Mouse (Mus musculus) heart, postnatal 36 days (tissue): ENCODE measurements around the gene Olfr1206. TPM values are rescaled to one million over a fixed set of nuclear protein-coding genes. Genes with fewer than 3 reads are reported as not detected.

Source experiments
- DNase-seq, 2 experiments: peaks; one replicate each; pipeline ENCODE4 v3.0.0; 2021 to 2022
- intact Hi-C: fragments of 180-260 bp; cut with DNase I; formaldehyde crosslinking; loops from one replicate; pipeline ENCODE4 v1.15.1; 2025
- total RNA-seq, 2 experiments: library from RNA; stranded (reverse); gene quantifications; 2 replicates each; pipeline ENCODE4 v1.2.3; 2021

The Olfr1206 gene
- not detected for total RNA-seq

GRCm38 (mm10) chr2:88862931-88863330, at the start of gene Olfr1206:
Gene Olfr1206 (plus strand): TSS chr2:88863231.
- intact Hi-C loops = no loop called here
- DNase-seq = no peak

GRCm38 (mm10) chr2:88814196-88814595, 48.8 kb upstream of the Olfr1206 start, which contains the start of gene Olfr1202:
Gene Olfr1202 (plus strand): TSS chr2:88814496.
- no peak for DNase-seq
- intact Hi-C loops = no loop called here

- no peak for DNase-seq
- intact Hi-C loops = no loop called here
Measured at GRCm38 (mm10) chr2:88829437-88829836, 33.6 kb upstream of the Olfr1206 start, which contains the start of gene Olfr1205. Gene Olfr1205 (plus strand): TSS chr2:88829737.

- intact Hi-C loops = no loop called here
- no peak for DNase-seq
Measured at GRCm38 (mm10) chr2:88838477-88838876, 24.6 kb upstream of the Olfr1206 start.

- intact Hi-C loops = no loop called here
- no peak for DNase-seq
Measured at GRCm38 (mm10) chr2:88848992-88849391, 14.0 kb upstream of the Olfr1206 start, which contains the start of gene Olfr1204. Gene Olfr1204 (plus strand): TSS chr2:88849292.

GRCm38 (mm10) chr2:88902211-88902610, 39.2 kb downstream of the Olfr1206 start, which contains the start of gene Olfr1208:
Gene Olfr1208 (minus strand): TSS chr2:88902311.
- intact Hi-C loops = no loop called here
- no peak for DNase-seq

GRCm38 (mm10) chr2:88915057-88915456, 52.0 kb downstream of the Olfr1206 start, which contains the start of gene Olfr1209:
Gene Olfr1209 (minus strand): TSS chr2:88915157.
- no peak for DNase-seq
- intact Hi-C loops = no loop called here

Other genes with a start within 250 kb of the Olfr1206 start
- gene Olfr1191-ps1, start 222.7 kb upstream of the Olfr1206 start, total RNA-seq = not detected
- not detected for gene Olfr1192-ps1, start 214.7 kb upstream of the Olfr1206 start, total RNA-seq
- not detected for gene Olfr1193, start 187.6 kb upstream of the Olfr1206 start, total RNA-seq
- not detected for gene Olfr1195, start 174.0 kb upstream of the Olfr1206 start, total RNA-seq
- gene Olfr1196, start 158.6 kb upstream of the Olfr1206 start, total RNA-seq = not detected
- not detected for gene Olfr1197, start 130.9 kb upstream of the Olfr1206 start, total RNA-seq
- gene Olfr1198, start 111.9 kb upstream of the Olfr1206 start, total RNA-seq = not detected
- gene Olfr1199, start 102.8 kb upstream of the Olfr1206 start, total RNA-seq = not detected
- gene Olfr1200, start 92.7 kb upstream of the Olfr1206 start, total RNA-seq = not detected
- not detected for gene Olfr1201, start 70.2 kb upstream of the Olfr1206 start, total RNA-seq
- gene Olfr1202, start 48.7 kb upstream of the Olfr1206 start, total RNA-seq = not detected
- gene Olfr1205, start 33.5 kb upstream of the Olfr1206 start, total RNA-seq = not detected
- not detected for gene Olfr1204, start 13.9 kb upstream of the Olfr1206 start, total RNA-seq
- not detected for gene Olfr1208, start 39.1 kb downstream of the Olfr1206 start, total RNA-seq
- gene Olfr1209, start 51.9 kb downstream of the Olfr1206 start, total RNA-seq = not detected
- gene Olfr1211, start 74.9 kb downstream of the Olfr1206 start, total RNA-seq = not detected
- not detected for gene Olfr1212, start 90.7 kb downstream of the Olfr1206 start, total RNA-seq
- not detected for gene Gm13762, start 117.0 kb downstream of the Olfr1206 start, total RNA-seq
- gene Olfr1214, start 129.4 kb downstream of the Olfr1206 start, total RNA-seq = not detected
- not detected for gene Olfr1215, start 143.7 kb downstream of the Olfr1206 start, total RNA-seq
- not detected for gene Olfr1216, start 155.1 kb downstream of the Olfr1206 start, total RNA-seq
- not detected for gene Olfr1217, start 168.8 kb downstream of the Olfr1206 start, total RNA-seq
- not detected for gene Olfr1218, start 198.0 kb downstream of the Olfr1206 start, total RNA-seq
- gene Olfr1219, start 220.3 kb downstream of the Olfr1206 start, total RNA-seq = not detected
- gene Olfr1220, start 243.6 kb downstream of the Olfr1206 start, total RNA-seq = not detected